Mouse (Mus musculus): ENCODE results near the gene Pilra. TPM values are rescaled to one million over a fixed set of nuclear protein-coding genes. Genes with fewer than 3 reads are reported as not detected.

Gene Pilra
- polyA plus RNA-seq, 1 experiment from 2014 or later = 1.4 TPM

- no peaks in the 10 kb centered on the region for H3K4me1 ChIP-seq (replicated peaks)
- H3K27me3 ChIP-seq = no peaks in the 10 kb centered on the region
- H3K27ac ChIP-seq = no peak overlapping the region
- no peaks in the 10 kb centered on the region for H3K36me3 ChIP-seq
- ATAC-seq (ENCODE audit: low read depth) (no peak), DNase-seq (no peak)
- H3K4me2 ChIP-seq = no peak overlapping the region
- H3K9ac ChIP-seq = no peak overlapping the region
- no peak overlapping the region for H3K4me3 ChIP-seq (replicated peaks)
- WGBS (ENCODE audit: insufficient replicate concordance) = 65% methylated on average over 6 of the region's 6 CpGs
- no peaks in the 10 kb centered on the region for H3K9me3 ChIP-seq (replicated peaks)
These were observed 12.5 kb downstream of the Pilra start for GRCm38 (mm10) chr5:137823455-137824045.

DNA sequence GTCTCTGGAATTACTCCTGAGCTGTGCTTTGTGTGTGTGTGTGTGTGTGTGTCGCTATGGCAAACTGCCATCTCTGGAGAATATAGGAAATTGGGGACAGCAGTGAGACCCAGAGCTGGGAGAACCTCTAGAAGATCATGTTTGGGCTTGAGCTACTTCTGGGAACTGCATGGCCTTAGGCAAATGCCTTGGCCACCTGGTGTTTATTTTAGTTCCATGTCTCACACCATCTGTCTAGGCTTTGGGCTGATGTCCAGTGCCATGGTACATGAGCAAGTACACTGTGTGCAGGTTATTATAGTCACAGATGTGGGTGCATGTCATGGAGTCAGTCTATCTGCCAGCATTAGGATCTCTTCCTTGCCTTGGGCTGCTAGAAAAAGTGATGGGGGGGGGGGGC lies 13.5 kb downstream of the Pilra start:
- no peak overlapping the region for H3K9ac ChIP-seq
- H3K4me3 ChIP-seq (replicated peaks) = no peak overlapping the region
- no peaks in the 10 kb centered on the region for H3K9me3 ChIP-seq (replicated peaks)
- 53% methylated on average over 1 of the region's 1 CpGs for WGBS (ENCODE audit: insufficient replicate concordance)
- no peaks in the 10 kb centered on the region for H3K4me1 ChIP-seq (replicated peaks)
- H3K4me2 ChIP-seq = no peak overlapping the region
- H3K36me3 ChIP-seq = no peaks in the 10 kb centered on the region
- ATAC-seq (ENCODE audit: low read depth) = no peak
- no peak overlapping the region for H3K27ac ChIP-seq
- DNase-seq = no peak
- H3K27me3 ChIP-seq = no peaks in the 10 kb centered on the region

GRCm38 (mm10) chr5:137822126-137822525 lies 14.0 kb downstream of the Pilra start:
- H3K9ac ChIP-seq = no peak overlapping the region
- H3K4me2 ChIP-seq = no peak overlapping the region
- WGBS (ENCODE audit: insufficient replicate concordance) = 48% methylated on average over 4 of the region's 4 CpGs
- DNase-seq (no peak), ATAC-seq (ENCODE audit: low read depth) (no peak)
- H3K4me3 ChIP-seq (replicated peaks) = no peak overlapping the region
- no peaks in the 10 kb centered on the region for H3K9me3 ChIP-seq (replicated peaks)
- H3K27me3 ChIP-seq = no peaks in the 10 kb centered on the region
- H3K4me1 ChIP-seq (replicated peaks) = no peaks in the 10 kb centered on the region
- H3K27ac ChIP-seq = no peak overlapping the region
- no peaks in the 10 kb centered on the region for H3K36me3 ChIP-seq

DNA sequence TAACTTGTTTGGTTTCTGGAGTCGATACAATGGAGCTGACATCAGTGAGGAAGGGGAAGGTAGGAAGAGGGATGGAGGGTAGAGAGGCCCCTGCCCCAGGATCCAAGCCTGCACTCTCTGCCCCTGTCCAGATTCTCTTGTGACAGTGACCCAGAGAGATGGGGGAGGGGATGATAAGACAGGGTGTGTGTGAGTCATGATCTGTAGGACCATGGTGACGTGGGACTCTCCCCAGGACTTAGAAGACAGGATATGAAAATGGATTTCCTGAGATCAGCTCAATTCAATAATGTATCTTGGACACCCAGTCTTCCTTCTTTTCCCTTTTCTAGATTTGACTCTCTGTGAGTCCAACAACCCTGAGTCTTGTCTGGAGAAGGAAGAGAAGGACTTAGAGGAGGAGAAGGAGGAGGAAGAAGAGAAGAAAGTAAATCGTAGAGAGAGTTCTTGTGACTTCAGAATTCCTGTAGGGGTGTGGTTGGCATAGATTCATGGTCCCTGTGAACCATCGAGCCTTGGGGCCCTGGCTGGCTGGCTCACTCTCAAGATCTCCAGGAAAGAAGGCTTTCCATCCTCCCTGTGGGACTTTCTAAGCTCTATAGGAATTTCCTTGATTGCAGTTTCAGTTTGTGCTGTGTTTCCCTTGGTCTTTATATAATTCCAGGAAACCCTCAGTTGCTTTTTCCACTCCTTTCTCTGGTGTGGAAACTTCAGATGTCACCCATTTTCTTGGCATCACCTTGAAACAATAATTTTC lies 18.4 kb downstream of the Pilra start:
- no peak overlapping the region for H3K4me2 ChIP-seq
- no peaks in the 10 kb centered on the region for H3K9me3 ChIP-seq (replicated peaks)
- no peak overlapping the region for H3K4me3 ChIP-seq (replicated peaks)
- no peaks in the 10 kb centered on the region for H3K27me3 ChIP-seq
- DNase-seq (no peak), ATAC-seq (ENCODE audit: low read depth) (no peak)
- H3K9ac ChIP-seq = no peak overlapping the region
- no peaks in the 10 kb centered on the region for H3K4me1 ChIP-seq (replicated peaks)
- 48% methylated on average over 4 of the region's 4 CpGs for WGBS (ENCODE audit: insufficient replicate concordance)
- H3K36me3 ChIP-seq = no peaks in the 10 kb centered on the region
- no peak overlapping the region for H3K27ac ChIP-seq

GRCm38 (mm10) chr5:137808316-137808715 lies 27.8 kb downstream of the Pilra start:
- 78% methylated on average over 5 of the region's 5 CpGs for WGBS (ENCODE audit: insufficient replicate concordance)

GRCm38 (mm10) chr5:137806158-137806557 lies 29.9 kb downstream of the Pilra start:
- no peaks in the 10 kb centered on the region for H3K27me3 ChIP-seq
- no peak overlapping the region for H3K27ac ChIP-seq
- no peaks in the 10 kb centered on the region for H3K4me1 ChIP-seq (replicated peaks)
- no peak overlapping the region for H3K4me3 ChIP-seq (replicated peaks)
- ATAC-seq (ENCODE audit: low read depth) = no peak
- H3K4me2 ChIP-seq = no peak overlapping the region
- H3K36me3 ChIP-seq = no peaks in the 10 kb centered on the region
- H3K9me3 ChIP-seq (replicated peaks) = no peaks in the 10 kb centered on the region
- no peak for DNase-seq
- WGBS (ENCODE audit: insufficient replicate concordance) = 44% methylated on average over 1 of the region's 1 CpGs
- no peak overlapping the region for H3K9ac ChIP-seq

More at GRCm38 (mm10) chr5:137808316-137808715, 27.8 kb downstream of the Pilra start:
- Histone ChIP-seq H3K27ac (no peak overlapping the region), H3K4me1 (replicated peaks) (no peaks in the 10 kb centered on the region), H3K9me3 (replicated peaks) (no peaks in the 10 kb centered on the region), H3K4me3 (replicated peaks) (no peak overlapping the region), H3K9ac (no peak overlapping the region), H3K27me3 (no peaks in the 10 kb centered on the region), H3K36me3 (no peaks in the 10 kb centered on the region), H3K4me2 (no peak overlapping the region)
- DNase-seq (no peak), ATAC-seq (ENCODE audit: low read depth) (no peak)

DNA sequence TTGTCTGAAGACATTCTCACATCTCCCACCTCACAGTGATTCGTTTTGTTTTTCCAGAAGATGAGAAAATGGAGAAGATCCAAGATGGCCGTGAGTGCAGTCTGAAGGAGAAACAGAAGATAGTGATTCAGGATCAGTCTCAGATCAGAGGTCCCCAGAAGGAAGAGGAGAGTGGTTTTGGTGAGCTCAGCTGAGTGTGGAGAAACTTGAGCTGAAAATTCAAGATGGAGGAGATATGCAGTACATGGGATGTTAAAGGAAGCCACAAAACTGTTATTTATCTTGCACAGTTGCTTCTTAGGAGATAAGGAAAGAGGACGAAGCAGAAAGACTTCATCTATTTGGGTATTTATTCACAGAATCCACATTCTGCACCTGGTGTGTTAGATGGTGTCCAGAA lies 35.2 kb downstream of the Pilra start:
- H3K4me3 ChIP-seq (replicated peaks) = no peak overlapping the region
- H3K27ac ChIP-seq = no peak overlapping the region
- no peaks in the 10 kb centered on the region for H3K27me3 ChIP-seq
- no peak overlapping the region for H3K4me2 ChIP-seq
- no peaks in the 10 kb centered on the region for H3K36me3 ChIP-seq
- no peaks in the 10 kb centered on the region for H3K9me3 ChIP-seq (replicated peaks)
- H3K9ac ChIP-seq = no peak overlapping the region
- WGBS (ENCODE audit: insufficient replicate concordance) = 42% methylated on average over 3 of the region's 3 CpGs
- H3K4me1 ChIP-seq (replicated peaks) = no peaks in the 10 kb centered on the region
- no peak for ATAC-seq (ENCODE audit: low read depth)
- no peak for DNase-seq

DNA sequence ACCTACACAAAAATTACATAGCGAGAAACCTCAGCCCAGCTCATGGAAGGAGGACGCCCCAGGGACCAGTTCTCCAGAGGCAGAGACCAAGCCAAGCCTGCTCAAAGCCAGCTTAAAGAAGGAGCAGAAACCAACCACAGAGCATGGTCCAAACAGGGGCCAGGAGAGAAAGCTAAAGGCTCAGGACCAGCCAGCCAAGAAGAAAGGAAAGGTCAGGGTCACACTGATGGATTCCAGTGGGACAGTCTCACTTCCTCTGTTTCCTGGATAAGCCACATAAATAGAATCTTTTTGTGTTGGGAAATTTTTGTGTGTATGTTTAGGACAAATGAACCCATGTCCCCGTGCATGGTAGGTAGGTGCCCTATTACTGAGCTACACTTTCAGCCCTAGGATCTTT lies 39.5 kb downstream of the Pilra start:
- H3K4me2 ChIP-seq = no peak overlapping the region

GRCm38 (mm10) chr5:137791553-137791952 lies 44.5 kb downstream of the Pilra start:
- Histone ChIP-seq H3K4me3 (replicated peaks) (no peak overlapping the region), H3K4me2 (no peak overlapping the region), H3K27ac (no peak overlapping the region), H3K9ac (no peak overlapping the region), H3K36me3 (no peaks in the 10 kb centered on the region), H3K9me3 (replicated peaks) (no peaks in the 10 kb centered on the region), H3K4me1 (replicated peaks) (peaks cover 6% of the 10 kb centered on the region), H3K27me3 (0 out of 2 replicates have a peak, but pooled peaks cover 6% of the 10 kb centered on the region)
- ATAC-seq (ENCODE audit: low read depth) (no peak), DNase-seq (no peak)

More for the DNA sequence above, 39.5 kb downstream of the Pilra start:
- Histone ChIP-seq H3K4me3 (replicated peaks) (no peak overlapping the region), H3K9ac (no peak overlapping the region), H3K27me3 (0 out of 2 replicates have a peak, but pooled peaks cover 2% of the 10 kb centered on the region), H3K36me3 (no peaks in the 10 kb centered on the region), H3K4me1 (replicated peaks) (no peaks in the 10 kb centered on the region), H3K9me3 (replicated peaks) (no peaks in the 10 kb centered on the region), H3K27ac (no peak overlapping the region)
- ATAC-seq (ENCODE audit: low read depth) = no peak
- WGBS (ENCODE audit: insufficient replicate concordance) = 58% methylated on average over 3 of the region's 3 CpGs
- DNase-seq = no peak

DNA sequence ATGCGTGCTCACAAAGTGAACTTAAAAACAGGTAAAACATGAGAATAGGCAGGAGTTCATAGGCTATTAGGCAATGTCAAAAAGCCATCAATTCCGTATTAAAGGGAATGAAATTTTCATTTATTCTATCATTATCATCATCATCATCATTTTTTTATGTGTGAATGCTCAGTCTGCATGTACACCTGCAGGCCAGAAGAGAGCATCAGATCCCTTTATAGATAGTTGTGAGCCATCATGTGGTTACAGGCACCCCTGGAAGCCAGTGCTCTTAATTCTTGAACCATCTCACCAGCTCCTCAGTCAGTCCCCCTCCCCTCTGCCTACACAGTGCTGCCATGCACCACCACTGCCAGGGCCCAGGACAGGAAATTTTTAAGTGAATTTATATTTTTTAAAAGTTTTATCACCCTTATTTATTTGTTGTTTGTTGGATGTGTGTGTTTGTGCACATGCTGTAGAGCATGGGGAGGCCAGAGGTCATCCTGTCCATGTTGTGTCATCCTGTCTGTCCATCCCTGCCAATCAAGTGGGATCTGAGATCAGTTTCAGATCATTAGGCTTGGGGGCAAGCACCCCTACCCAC lies 47.0 kb downstream of the Pilra start:
- no peak for ATAC-seq (ENCODE audit: low read depth)
- peaks cover 9% of the 10 kb centered on the region for H3K36me3 ChIP-seq
- no peak overlapping the region for H3K27ac ChIP-seq
- H3K4me1 ChIP-seq (replicated peaks) = peaks cover 21% of the 10 kb centered on the region
- no peak overlapping the region for H3K9ac ChIP-seq
- no peaks in the 10 kb centered on the region for H3K9me3 ChIP-seq (replicated peaks)
- DNase-seq = no peak
- H3K27me3 ChIP-seq = 0 out of 2 replicates have a peak, but pooled peaks cover 6% of the 10 kb centered on the region
- H3K4me2 ChIP-seq = no peak overlapping the region
- H3K4me3 ChIP-seq (replicated peaks) = no peak overlapping the region
- whole genome bisulfite sequencing (ENCODE audit: insufficient replicate concordance) = 78% methylated on average over 2 of the region's 2 CpGs

- Histone ChIP-seq H3K4me2 (peak overlapping the region; percentile 99), H3K36me3 (peaks cover 17% of the 10 kb centered on the region), H3K9me3 (replicated peaks) (no peaks in the 10 kb centered on the region), H3K4me1 (replicated peaks) (peaks cover 30% of the 10 kb centered on the region), H3K4me3 (replicated peaks) (0 out of 2 replicates have a peak overlapping the region, but pooled peaks have one; percentile 84), H3K9ac (no peak overlapping the region), H3K27me3 (0 out of 2 replicates have a peak, but pooled peaks cover 6% of the 10 kb centered on the region), H3K27ac (no peak overlapping the region)
- 66% methylated on average over 24 of the region's 24 CpGs for WGBS (ENCODE audit: insufficient replicate concordance)
- DNase-seq (no peak), ATAC-seq (ENCODE audit: low read depth) (no peak)
These were observed 47.9 kb downstream of the Pilra start for GRCm38 (mm10) chr5:137788171-137788570.
